Mouse (Mus musculus) heart, postnatal 0 days (tissue): ENCODE results near the gene Flt1. TPM values are rescaled to one million over a fixed set of nuclear protein-coding genes. Genes with fewer than 3 reads are reported as not detected.
"Not testable (repeated sequence)": the region's sequence is repeated elsewhere in the genome, so short reads cannot be mapped to it uniquely, and the experiment has no call there.

Experiments used
- ATAC-seq: fragments of 200-750 bp; cut with Nextera tagmentation; 2 replicates; pipeline ENCODE4 v1.8.0; 2017; ENCODE audit warnings: low read depth, moderate number of reproducible peaks, moderate library complexity; ENCODE audit not compliant: insufficient read depth
- DNase-seq: peaks from one replicate; pipeline ENCODE4 v3.0.0-alpha.2; 2016; ENCODE audit warnings: low spot score
- H3K27ac ChIP-seq: fragments of 300-500 bp; sonication (generic); 2 replicates; pipeline ENCODE4 v1.5.1; 2014; ENCODE audit warnings: low read depth, mild to moderate bottlenecking
- H3K27me3 ChIP-seq: fragments of 300-500 bp; sonication (generic); 2 replicates; pipeline ENCODE4 v1.6.1; 2014; ENCODE audit warnings: low read length, mixed read lengths; ENCODE audit not compliant: control insufficient read depth, insufficient read depth
- H3K36me3 ChIP-seq: fragments of 300-500 bp; sonication (generic); replicated peaks from 2 replicates; pipeline ENCODE4 v1.6.1; 2014; ENCODE audit warnings: low read length, mixed read lengths; ENCODE audit not compliant: control insufficient read depth, insufficient read depth
- H3K4me1 ChIP-seq: fragments of 300-500 bp; sonication (generic); 2 replicates; pipeline ENCODE4 v1.6.1; 2014; ENCODE audit warnings: antibody characterized with exemption; ENCODE audit not compliant: control insufficient read depth, insufficient read depth
- H3K4me2 ChIP-seq: fragments of 300-500 bp; sonication (generic); 2 replicates; pipeline ENCODE4 v1.6.1; 2014; ENCODE audit warnings: low read depth, mild to moderate bottlenecking, low read length, moderate library complexity
- H3K4me3 ChIP-seq: fragments of 300-500 bp; sonication (generic); 2 replicates; pipeline ENCODE4 v1.5.1; 2014; ENCODE audit warnings: low read depth, low read length
- H3K9ac ChIP-seq: fragments of 300-500 bp; sonication (generic); replicated peaks from 2 replicates; pipeline ENCODE4 v1.6.1; 2014; ENCODE audit warnings: low read depth, low read length, mixed read lengths
- H3K9me3 ChIP-seq: fragments of 300-500 bp; sonication (generic); replicated peaks from 2 replicates; pipeline ENCODE4 v1.6.1; 2016; ENCODE audit warnings: low read length; ENCODE audit not compliant: control insufficient read depth
- CTCF ChIP-seq: IDR thresholded peaks from 2 replicates; pipeline ENCODE4 v1.5.1; 2016; ENCODE audit warnings: antibody characterized with exemption, control low read depth, low read depth
- EP300 ChIP-seq: IDR thresholded peaks from 2 replicates; pipeline ENCODE4 v1.6.1; 2016; ENCODE audit warnings: antibody characterized with exemption, low read depth
- WGBS: fragments of 180-500 bp; shearing (Covaris S2); extraction: QIAGEN DNeasy Blood & Tissue Kit; methylation state at CpG from one replicate; pipeline ENCODE4 v1.1.7; 2014; 5-methylcytosine and 5-hydroxymethylcytosine counted together
- polyA plus RNA-seq: library from polyadenylated mRNA; unstranded; fragments of >200 nt; fragmentation: Nextera tagmentation; extraction: Ambion mirVana; gene quantifications from 2 replicates; pipeline ENCODE4 v1.2.1, GENCODE M21; 2015
- total RNA-seq: library from RNA; depleted of rRNA; stranded (reverse); fragments of >200 nt; gene quantifications from 2 replicates; pipeline ENCODE4 v1.2.3, GENCODE M21; 2014; ENCODE audit warnings: low replicate concordance

The Flt1 gene
- total and polyA plus RNA-seq, 2 experiments from 2014 or later = 11.8 to 39.1 TPM

DNA sequence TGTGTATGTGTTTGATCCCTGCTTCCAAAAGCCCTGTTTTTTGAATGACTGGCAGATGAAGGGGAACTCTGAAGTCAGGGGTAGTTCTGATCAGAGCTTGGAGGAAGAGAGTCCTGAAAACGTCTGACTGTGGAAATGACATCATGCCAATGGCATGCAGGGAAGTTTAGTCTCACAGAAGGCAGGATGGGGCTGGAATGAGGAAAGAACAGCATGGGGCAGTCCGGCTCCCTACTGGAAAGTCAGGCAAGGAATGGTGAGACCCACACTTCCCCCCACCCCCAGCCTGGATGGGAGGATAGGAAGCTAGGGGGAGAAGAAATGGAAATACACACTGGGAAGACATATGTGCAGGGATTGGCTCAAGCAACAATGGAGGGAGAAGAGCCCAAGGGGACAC lies 105.6 kb downstream of the Flt1 start:
- Histone ChIP-seq H3K9me3 (no peaks in the 10 kb centered on the region), H3K4me3 (no peak overlapping the region), H3K9ac (no peak overlapping the region), H3K27me3 (no peaks in the 10 kb centered on the region), H3K27ac (peak overlapping the region; percentile 36; the same call in 1 of the 2 replicates), H3K36me3 (no peaks in the 10 kb centered on the region), H3K4me1 (peaks cover 7% of the 10 kb centered on the region; the same call in 1 of the 2 replicates), H3K4me2 (no peak overlapping the region; the same call in 1 of the 2 replicates)
- 13% methylated on average over 2 of the region's 2 CpGs for WGBS
- no peak for TF ChIP-seq CTCF
- no peak for TF ChIP-seq EP300
- ATAC-seq = peak; percentile 76
- peak; percentile 51 for DNase-seq

DNA sequence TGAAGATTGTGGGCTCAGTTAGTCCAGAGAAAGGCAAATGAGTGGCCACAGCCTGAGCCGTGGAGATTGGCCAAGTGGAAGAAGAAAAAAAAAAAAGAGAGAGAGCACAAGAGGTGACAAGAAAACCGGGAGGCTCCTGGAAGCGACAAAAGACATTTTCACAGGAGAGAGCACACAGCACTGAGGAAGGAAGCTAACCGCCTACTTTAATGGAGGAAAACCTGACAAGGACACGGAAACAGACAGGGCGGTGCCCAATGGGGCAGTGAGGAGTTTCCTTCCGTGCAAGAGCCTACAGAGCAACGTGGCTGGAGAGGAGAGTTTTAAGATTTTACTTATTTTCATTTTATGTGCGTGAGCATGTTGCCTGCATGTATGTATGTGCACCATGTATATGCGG lies 107.6 kb downstream of the Flt1 start:
- no peak for DNase-seq

GRCm38 (mm10) chr5:147616450-147616849 lies 109.4 kb downstream of the Flt1 start:
- Histone ChIP-seq H3K4me2 (no peak overlapping the region), H3K9ac (no peak overlapping the region), H3K27ac (no peak overlapping the region), H3K4me1 (peaks cover 7% of the 10 kb centered on the region; the same call in 1 of the 2 replicates), H3K9me3 (no peaks in the 10 kb centered on the region), H3K4me3 (no peak overlapping the region), H3K27me3 (no peaks in the 10 kb centered on the region), H3K36me3 (no peaks in the 10 kb centered on the region)
- TF ChIP-seq CTCF = no peak
- 63% methylated on average over 3 of the region's 3 CpGs for WGBS
- ATAC-seq = no peak
- DNase-seq = no peak

More for the DNA sequence above, 107.6 kb downstream of the Flt1 start:
- 71% methylated on average over 10 of the region's 10 CpGs for WGBS
- Histone ChIP-seq H3K36me3 (no peaks in the 10 kb centered on the region), H3K27ac (peak overlapping the region; percentile 20; the same call in 1 of the 2 replicates), H3K4me2 (no peak overlapping the region), H3K4me1 (peaks cover 7% of the 10 kb centered on the region; the same call in 1 of the 2 replicates), H3K27me3 (no peaks in the 10 kb centered on the region), H3K4me3 (no peak overlapping the region), H3K9ac (no peak overlapping the region), H3K9me3 (no peaks in the 10 kb centered on the region)
- ATAC-seq = no peak
- no peak for TF ChIP-seq EP300
- TF ChIP-seq CTCF = no peak

- ATAC-seq = no peak
- no peaks in the 10 kb centered on the region for H3K9me3 ChIP-seq
Observed at GRCm38 (mm10) chr5:147614659-147615058, 111.2 kb downstream of the Flt1 start.

DNA sequence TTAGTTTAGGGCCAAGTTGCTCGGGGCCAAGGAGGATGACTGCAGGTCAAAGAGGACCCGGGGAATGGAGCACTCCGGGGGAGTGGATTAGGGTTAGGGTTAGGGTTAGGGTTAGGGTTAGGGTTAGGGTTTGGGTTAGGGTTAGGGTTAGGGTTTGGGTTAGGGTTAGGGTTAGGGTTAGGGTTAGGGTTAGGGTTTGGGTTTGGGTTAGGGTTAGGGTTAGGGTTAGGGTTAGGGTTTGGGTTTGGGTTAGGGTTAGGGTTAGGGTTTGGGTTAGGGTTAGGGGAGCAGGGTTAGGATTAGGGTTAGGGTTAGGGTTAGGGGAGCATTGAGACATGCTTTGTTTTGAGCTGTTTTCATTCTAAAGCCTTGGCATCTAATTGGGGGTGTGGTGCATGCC lies 114.5 kb downstream of the Flt1 start:
- not testable (repeated sequence) for ATAC-seq

More at GRCm38 (mm10) chr5:147614659-147615058, 111.2 kb downstream of the Flt1 start:
- H3K9ac ChIP-seq = no peak overlapping the region
- H3K4me1 ChIP-seq = no peaks in the 10 kb centered on the region
- no peaks in the 10 kb centered on the region for H3K27me3 ChIP-seq
- TF ChIP-seq EP300 = no peak
- TF ChIP-seq CTCF = no peak
- H3K36me3 ChIP-seq = no peaks in the 10 kb centered on the region
- H3K4me2 ChIP-seq = no peak overlapping the region
- no peak overlapping the region for H3K27ac ChIP-seq
- WGBS = 63% methylated on average over 6 of the region's 6 CpGs
- no peak for DNase-seq
- H3K4me3 ChIP-seq = no peak overlapping the region

GRCm38 (mm10) chr5:147607256-147607975 lies 118.4 kb downstream of the Flt1 start:
- Histone ChIP-seq H3K4me2 (no peak overlapping the region), H3K27ac (0 out of 2 replicates have a peak overlapping the region, but pooled peaks have one; percentile 49), H3K27me3 (no peaks in the 10 kb centered on the region), H3K9me3 (no peaks in the 10 kb centered on the region), H3K9ac (no peak overlapping the region), H3K4me3 (no peak overlapping the region), H3K36me3 (no peaks in the 10 kb centered on the region), H3K4me1 (no peaks in the 10 kb centered on the region)
- ATAC-seq = peak; percentile 50
- TF ChIP-seq EP300 = no peak
- no peak for TF ChIP-seq CTCF
- WGBS = 54% methylated on average over 13 of the region's 13 CpGs
- no peak for DNase-seq

More for the DNA sequence above, 114.5 kb downstream of the Flt1 start:
- not testable (repeated sequence) for H3K36me3 ChIP-seq, H3K4me2 ChIP-seq, H3K9me3 ChIP-seq, DNase-seq, H3K9ac ChIP-seq, H3K4me1 ChIP-seq, H3K4me3 ChIP-seq, H3K27me3 ChIP-seq, H3K27ac ChIP-seq
- WGBS = 72% methylated on average over 3 of the region's 3 CpGs
